Mouse (Mus musculus) testis, postnatal 10 days (tissue): ENCODE measurements around the gene Dppa5a.
"Not testable (repeated sequence)": the region's sequence is repeated elsewhere in the genome, so short reads cannot be mapped to it uniquely, and the experiment has no call there.

ENCODE experiments used
- DNase-seq: peaks from one replicate; pipeline ENCODE4 v3.0.0; 2021; ENCODE audit warnings: low spot score

Dppa5a gene

DNA sequence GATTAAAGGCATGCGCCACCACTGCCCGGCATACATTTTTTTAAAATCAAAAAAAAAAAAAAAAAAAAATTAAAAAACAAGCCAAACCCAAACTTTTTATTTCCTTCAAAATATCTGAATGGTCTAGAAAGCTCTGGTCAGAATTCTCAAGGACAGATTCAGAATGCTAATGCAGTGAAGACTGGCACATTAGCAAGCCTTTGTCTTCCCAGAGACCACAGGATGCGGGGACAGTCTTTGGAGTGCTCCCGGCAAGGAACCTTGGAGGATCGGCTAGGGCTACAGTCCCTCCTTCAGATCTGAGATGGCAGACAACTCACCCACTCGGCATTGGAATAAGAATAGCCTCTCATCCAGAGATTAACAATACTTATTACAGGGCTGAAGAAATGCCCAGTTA, 3.3 kb downstream of the Dppa5a start:
- DNase-seq: no peak

DNA sequence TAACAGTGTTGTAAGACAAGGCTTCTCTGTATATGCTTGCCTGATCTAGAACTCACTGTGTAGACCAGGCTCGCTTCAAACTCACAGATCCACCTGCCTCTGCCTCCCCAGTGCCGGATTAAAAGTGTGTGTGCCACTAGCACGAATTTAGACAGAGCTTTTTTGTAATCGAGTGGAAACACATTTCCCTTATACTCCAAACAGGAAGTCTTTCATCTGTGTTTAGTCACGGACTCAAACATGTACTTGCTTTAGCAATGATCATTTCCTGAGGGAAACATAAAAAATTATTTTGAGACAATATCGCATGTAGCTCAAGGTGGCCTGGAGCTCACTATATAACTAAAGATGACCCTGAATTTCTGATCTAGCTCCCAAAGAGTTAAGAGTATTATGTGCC, 4.6 kb downstream of the Dppa5a start:
- DNase-seq: no peak

DNA sequence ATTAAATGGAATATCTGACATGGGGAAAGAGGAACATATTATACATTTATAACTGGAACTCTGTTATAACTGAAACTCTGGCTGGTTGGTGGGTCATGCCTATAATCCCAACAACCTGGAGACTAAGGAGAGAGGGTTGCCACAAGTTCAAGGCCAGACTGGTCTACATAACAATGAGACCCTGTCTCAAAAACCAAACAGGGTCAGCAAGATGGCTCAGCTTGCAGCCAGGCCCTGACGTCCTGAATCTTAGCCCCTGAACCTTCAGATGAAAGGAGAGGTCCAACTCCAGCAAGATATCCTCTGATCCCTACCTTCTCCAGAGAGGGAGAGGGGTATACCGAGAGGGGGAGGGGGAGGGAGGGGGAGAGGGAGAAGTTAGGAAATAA, 7.5 kb downstream of the Dppa5a start:
- DNase-seq: no peak

DNA sequence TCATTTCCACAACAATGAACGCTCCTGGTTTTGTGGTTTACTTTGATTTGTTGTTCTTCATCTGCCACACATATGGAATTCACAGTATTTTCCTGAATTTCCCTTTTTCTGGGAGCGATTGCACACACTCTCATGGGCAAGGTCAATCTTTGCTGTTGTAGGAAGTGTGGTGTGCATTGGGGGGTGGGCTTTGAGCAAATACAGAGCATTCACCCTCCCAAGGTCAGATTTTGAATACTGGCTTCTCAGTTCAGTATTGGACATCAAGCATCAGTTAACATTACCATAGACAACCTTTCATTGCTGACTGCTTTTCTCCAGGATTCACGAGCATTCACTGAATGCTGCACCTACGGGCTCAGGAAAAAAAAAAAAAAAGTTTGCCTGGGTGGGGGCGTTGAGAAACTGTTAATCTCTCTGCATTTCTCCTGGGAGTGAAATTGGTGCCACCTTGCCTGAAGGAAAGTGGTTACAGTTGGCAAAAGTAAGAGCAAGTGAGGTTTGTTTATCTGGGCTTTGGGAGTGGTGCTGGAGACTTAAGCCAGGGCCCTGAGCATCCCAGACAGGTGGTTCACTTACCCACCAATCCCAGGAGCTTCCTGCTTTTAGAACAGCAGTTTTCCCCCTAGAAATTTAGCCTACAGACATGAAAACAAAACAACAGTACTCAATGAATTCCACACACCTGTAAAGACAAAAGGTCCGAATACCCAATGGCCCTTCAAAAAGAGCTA, 8.1 kb downstream of the Dppa5a start:
- no peak for DNase-seq

DNA sequence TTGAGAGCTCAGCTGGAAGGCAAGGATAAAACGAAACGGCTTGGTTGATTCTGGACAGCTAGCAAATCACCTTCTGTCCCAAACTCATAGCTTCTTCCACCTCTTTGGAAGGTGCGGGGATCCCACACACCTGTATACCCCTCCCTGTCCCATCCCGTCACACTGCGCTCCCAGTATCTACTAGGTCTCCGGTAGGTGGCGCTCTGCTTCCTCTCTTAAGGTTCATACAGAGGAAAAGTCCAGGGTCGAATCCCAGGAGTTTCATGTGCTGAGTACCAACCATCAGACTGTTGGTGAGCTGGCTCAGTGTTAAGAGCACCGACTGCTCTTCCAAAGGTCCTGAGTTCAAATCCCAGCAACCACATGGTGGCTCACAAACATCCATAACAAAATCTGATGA, 9.9 kb downstream of the Dppa5a start:
- peak; percentile 86 for DNase-seq

DNA sequence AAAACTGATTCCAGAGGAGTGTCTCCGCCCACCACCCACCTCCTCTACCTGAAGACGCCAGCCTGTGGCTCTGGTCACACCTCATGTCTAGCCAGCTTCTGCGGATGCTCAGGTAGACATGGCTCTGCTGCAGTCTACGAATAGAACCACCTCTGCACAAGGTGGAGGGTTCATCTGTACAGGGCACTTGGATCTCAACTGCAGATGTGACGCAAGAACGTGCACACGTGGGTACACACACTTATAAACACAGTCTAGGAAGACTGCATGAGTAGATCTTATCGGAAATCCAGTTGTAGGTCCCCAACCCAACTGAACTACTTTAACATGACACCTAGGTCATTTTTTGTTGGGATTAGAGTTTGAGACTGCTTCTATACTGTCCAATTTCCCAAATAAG, 12.4 kb downstream of the Dppa5a start, which contains the start of gene Gsta2:
TSS of gene Gsta2 (minus strand) at position 178 of the 400 bp plus-strand sequence.
- no peak for DNase-seq

DNA sequence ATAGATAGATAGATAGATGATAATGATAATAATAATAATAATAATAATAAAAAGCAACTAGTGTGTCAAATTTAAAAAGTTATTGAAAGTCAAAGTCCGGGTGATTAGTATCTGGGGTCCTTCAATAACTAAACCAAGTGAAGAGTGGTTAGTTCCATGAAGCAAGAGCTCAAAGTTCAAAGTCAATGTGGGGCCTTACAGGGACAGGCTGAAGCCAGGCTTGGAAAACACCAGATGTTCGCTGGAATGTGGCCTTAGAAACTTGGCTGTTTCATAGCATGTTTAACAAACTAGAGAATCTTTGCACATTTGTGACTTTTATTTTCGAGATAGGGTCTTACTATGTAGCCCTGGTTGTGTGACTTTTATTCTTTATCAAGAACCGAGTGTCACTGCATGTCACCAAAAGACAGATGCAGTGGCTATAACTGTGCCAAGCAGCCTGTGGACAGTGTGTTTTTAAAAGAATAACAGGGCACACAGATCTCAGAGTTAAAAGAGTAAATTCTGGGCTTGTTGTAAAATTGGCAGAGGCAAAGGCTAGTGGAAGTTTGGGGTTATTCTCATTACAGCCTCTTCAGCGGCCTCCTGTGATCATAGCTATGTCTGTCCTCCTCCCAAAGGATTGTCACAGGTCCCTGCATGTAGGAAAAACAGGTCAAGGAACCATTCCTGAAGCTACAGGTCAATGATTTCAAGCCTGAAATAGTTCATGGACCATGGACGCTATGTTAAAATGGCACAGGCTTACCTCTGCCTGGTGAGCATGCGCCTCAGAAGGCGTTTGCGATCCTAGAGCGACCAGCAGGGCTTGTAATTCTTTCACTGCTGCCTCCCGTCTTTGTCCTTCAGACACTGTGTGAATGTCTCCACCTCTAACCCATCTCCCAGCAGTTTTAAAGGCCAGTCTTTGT, 13.1 kb downstream of the Dppa5a start:
- DNase-seq: no peak

DNA sequence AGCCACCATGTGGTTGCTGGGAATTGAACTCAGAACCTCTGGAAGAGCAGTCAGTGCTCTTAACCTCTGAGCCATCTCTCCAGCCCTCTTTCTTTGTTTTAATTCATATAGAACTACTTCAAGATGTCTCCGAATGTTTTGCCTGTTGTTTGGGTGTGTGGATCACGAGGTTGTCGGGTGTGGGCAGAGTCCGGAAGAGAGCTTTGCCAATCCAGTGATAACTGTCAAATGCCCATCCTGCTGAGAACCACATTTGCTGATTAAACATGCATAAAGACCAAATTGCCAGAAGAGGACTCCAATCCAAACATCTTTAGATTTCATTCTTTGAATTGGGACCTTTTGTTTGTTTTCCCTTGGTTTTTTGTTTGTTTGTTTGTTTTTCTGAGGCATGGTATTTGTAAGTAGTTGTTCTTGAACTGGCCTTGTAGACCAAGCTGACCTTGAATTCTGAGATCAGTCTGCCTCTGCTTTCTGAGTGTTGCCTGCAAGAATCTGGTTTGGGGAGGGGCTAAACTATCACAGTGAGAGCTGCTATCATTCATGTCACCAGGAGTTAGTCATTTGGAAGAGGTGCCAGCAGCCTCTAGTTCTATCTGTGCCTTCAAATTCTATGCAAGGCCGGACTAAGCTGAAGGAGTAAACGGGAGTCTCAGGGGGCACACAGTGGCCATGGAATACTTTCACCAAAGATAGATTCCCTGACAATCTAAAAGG, 16.3 kb downstream of the Dppa5a start:
- no peak for DNase-seq

DNA sequence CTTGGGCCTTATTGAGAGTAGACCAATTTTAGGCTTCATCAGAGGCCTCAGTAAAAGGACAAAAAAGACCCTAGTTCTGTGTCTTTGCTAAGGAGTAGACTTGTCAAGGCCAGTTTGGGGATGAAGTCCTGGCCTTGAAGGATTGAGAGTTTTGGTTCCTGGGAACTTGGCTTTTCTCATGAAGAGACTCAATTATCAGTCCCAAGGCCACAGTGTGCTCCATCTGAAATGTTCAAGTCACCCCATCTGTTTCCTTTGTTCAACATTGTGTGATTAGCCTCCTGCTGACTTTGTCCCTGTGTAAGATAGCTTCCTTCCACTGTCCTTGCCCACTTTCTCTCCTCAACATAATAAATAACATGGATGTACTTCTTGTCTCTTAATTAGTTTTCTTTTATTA, 18.0 kb downstream of the Dppa5a start:
- DNase-seq: not testable (repeated sequence)

DNA sequence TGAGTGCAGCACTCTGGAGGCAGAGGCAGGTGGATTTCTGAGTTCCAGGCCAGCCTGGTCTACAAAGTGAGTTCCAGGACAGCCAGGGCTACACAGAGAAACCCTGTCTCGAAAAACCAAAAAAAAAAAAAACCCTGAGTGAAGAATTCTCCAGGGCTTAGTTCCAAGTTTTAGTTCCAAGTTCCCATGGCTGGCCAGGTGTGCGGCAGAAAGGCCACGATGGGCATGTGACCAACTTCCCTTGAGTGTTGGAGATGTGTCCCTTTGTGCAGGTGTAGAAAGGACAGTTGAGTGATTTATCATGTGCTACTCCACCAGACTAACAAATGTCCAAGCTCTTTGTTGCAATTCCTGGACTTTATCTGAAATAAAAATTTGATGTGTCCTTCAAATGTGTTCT, 18.8 kb downstream of the Dppa5a start:
- not testable (repeated sequence) for DNase-seq

DNA sequence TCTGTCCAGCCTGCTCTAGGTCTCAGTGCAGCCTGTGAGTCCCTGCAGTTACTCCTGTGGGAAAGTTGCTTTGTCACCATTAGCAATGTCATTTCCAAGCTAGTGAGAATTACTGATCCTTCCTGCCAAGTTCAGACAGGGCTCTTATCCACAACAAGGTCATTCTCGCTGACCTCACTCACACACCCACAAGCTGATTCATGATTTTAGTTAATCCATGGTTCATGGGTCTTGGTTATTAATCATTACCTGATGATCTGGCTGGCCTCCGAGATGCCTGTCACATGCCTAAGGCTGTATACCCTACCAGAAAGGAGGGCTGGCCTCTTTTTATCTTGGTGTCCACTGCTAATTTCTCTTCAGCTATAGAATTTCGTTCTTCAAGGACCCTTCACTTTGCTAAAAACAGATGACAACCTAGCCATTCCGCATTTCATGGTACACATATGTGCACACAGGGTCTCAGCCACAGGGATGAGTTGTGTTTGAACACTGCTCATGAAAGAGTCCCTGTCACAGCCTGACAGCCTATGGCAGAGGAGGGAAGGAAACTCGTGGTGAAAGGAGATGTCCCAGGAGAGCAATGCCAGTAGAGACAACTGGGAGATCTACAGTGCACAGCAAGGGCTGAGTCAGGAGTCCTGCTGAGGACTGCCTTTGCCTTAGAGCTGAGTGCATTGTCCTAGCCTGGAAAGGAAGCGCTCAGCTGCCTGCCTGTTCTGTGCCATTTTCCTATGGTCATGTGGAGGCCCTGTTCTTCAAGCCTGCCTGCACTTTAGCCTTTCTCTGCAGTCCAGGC, 19.6 kb downstream of the Dppa5a start:
- not testable (repeated sequence) for DNase-seq

DNA sequence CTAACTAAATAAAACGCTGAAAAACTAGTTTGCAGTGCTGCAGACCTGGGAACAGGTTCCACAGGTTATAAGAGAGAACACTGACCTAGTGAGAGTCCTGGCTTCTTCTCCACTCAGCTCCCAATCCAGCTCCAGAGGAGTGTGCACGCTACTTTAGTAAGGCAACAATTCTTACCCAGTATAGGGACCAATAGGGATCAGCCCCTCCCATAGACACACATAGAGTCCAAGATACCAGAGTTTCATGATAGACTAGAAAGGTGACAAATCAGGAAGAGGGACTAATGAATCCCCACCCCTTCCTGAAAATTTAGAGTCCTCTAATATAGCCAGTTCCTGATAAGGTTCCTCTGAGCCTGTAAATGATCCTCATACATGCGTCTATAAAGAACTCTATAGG, 21.0 kb downstream of the Dppa5a start:
- no peak for DNase-seq

DNA sequence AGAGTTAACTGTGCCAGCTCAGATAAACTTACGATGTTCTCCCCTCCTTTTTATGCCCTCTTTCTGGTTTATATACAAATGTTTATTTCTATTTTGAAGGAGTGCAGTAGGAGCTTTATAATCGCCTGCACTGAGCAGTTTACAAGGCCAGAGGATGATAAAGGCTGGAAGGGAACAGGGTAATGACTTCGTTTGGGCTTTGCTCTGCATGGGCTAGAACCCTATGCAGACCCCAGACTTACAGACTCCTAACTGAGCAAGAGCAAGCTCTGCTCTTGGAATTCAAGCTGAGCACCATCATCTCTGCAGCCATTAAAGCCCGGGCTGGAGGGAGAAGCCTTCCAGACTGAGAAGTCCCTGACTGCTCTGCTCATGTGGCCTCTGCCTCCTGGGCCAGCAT, 22.7 kb downstream of the Dppa5a start:
- not testable (repeated sequence) for DNase-seq

DNA sequence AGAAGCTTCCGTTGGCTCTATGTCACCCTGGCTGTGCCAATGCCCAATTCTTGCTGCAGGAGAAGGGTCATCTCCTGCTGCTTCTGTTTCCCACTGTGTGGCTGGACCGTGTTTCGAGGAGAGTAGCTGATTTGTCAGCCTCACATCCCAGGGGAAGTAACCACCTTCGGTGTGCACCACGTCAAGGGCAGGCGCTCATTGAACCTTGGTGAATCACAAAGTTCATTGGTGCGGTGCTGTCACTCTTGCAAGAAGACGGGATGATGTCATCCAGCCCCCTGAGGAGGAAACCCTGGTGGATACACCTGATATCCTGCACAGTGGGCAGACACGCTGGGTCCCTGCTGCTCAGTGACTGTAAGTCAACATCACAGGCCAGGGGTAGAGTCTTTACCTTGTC, 24.9 kb downstream of the Dppa5a start:
- not testable (repeated sequence) for DNase-seq

DNA sequence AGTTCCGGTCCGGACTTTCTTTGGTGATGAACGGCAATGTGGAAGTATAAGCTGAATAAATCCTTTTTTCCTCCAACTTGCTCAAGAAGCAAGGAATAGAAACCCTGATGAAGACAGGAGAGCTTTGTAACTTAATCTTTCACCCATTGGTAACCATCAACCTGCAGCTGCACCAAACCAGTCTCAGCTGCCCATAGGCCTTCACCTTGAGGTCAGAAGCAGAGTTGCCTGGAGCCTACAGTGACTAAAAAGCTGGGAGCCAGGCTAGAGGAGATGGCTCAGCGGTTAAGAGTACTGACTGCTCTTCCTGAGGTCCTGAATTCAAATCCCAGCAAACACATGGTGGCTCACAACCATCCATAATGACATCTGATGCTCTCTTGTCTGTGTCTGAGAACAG, 25.5 kb downstream of the Dppa5a start:
- not testable (repeated sequence) for DNase-seq

DNA sequence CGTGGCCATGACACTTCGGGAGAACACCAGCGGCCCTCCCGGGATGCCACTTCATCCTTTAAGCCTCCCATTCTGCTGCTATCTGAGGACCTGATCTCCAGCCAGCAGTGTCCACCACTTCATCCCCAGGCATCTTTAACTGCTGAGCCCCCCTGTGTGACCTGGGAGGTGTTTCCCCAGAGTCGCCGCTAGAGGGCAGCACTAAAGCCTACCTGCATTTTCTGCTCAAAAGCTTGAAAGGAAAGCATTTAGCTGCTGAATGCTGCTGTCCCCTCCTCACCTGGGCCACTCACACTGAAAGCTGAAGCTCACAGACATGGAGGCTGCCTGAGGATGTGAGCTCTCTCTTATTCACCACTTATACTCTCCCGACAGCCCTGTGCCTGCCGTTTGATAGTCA, 27.7 kb downstream of the Dppa5a start:
- peak; percentile 76 for DNase-seq

DNA sequence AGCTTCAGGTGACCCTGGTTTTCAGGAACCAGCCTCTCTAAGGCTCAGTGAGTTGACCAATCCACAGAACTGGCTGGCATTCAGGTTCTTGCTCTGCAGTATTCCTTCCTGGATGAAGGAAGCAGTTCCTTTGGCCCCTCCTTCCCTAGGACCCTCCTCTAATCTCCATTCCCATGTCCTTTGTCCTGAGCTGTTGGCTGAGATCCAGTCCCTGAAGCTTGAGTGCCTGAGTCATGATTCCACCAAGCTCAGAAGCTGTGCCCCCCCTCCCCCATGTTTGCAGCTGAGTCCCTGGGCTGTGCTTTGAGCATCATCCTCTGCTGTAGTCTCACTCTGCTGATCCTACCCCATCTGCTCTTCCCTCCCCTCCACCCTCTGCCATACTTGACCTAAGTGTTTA, 30.9 kb downstream of the Dppa5a start:
- not testable (repeated sequence) for DNase-seq

DNA sequence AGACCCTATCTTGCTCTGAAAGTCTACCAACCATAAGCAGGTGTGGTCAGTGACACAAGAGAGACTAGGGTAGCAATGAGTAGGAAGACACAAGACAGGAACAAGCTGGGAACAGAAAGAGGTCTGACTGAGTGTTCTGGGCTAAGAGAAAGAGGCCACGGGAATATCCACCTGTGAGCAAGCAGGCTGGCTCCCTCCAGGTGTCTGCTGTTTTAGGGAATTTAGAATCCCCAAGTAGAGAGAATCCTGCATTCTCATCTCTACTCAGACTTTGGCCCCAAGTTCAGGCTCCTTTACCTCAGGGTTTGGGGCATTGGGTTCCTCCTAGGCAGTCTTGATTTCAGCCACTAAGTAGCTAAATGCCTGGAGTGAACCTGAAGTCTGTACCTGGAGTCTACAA, 40.7 kb downstream of the Dppa5a start, which contains the start of gene Omt2b:
TSS of gene Omt2b (plus strand) at position 301 of the 400 bp plus-strand sequence.
- not testable (repeated sequence) for DNase-seq

DNA sequence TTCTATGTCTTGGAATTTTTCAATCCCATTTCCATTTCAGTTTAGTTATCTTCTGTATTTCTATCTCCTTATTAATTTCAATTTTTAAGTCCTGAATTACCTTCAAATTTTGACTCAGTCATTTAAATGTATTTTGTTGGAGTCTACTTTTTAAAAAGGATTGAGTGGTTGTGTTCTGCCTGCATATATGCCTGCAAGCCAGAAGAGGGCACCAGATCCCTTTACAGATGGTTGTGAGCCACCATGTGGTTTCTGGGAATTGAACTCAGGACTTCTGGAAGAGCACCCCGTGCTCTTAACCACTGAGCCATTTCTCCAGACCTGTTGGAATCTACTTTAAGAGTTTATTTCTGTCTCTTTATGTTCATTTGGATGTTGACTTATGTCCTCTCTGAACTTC, 48.5 kb downstream of the Dppa5a start:
- DNase-seq: no peak
